13 mouse cellular contexts compared by ENCODE assay signal in genomic region chr4:148518235-148518795, GRCm38 (mm10). TPM values are rescaled to one million over a fixed set of nuclear protein-coding genes. Genes with fewer than 3 reads are reported as not detected.
DNase-seq lines count a peak whose midpoint lies in the region; ATAC-seq lines count a peak whose summit lies in the region.
"Had no signal": no experiment of that assay in that cellular context is flagged by ENCODE, and none has a peak within 500 bp of the region (broad histone marks: within the 10 kb centered on the region; RNA-seq: fewer than 3 reads in every experiment).

No protein-coding gene starts in this region.

- no peak overlapping the region for H3K4me3 ChIP-seq in embryonic facial prominence, embryonic 15.5 days (replicated peaks)
- H3K4me3 ChIP-seq in hindbrain, embryonic 15.5 days, result no peak overlapping the region
- H3K4me3 ChIP-seq in neural tube, embryonic 14.5 days (ENCODE audit: low read depth, low read length), result no peak overlapping the region
- H3K4me3 ChIP-seq: layer of hippocampus, adult 2 months had no signal

- ATAC-seq in embryonic facial prominence, embryonic 15.5 days (ENCODE audit: insufficient number of reproducible peaks, low FRiP score, low TSS enrichment, low read depth), result no peak; the same call in 1 of the 2 replicates
- ATAC-seq in hindbrain, embryonic 15.5 days (ENCODE audit: low FRiP score, low read depth), result peak; percentile 57
- ATAC-seq in neural tube, embryonic 14.5 days (ENCODE audit: low read depth), result no peak
- ATAC-seq: inflammation-experienced regulatory T-cells, adult 6 months had no signal

- H3K9ac ChIP-seq in embryonic facial prominence, embryonic 15.5 days, result no peak overlapping the region
- H3K9ac ChIP-seq in hindbrain, embryonic 15.5 days, result no peak overlapping the region
- no peak overlapping the region for H3K9ac ChIP-seq in neural tube, embryonic 14.5 days (replicated peaks; ENCODE audit: low read depth, low read length)

- H3K9me3 ChIP-seq in embryonic facial prominence, embryonic 15.5 days (replicated peaks), result no peaks in the 10 kb centered on the region
- H3K9me3 ChIP-seq in hindbrain, embryonic 15.5 days, result no peaks in the 10 kb centered on the region
- no peaks in the 10 kb centered on the region for H3K9me3 ChIP-seq in neural tube, embryonic 14.5 days (ENCODE audit: control insufficient read depth, low read length)

- H3K27ac ChIP-seq in embryonic facial prominence, embryonic 15.5 days (replicated peaks), result peak overlapping the region; percentile 44; the same call in 1 of the 2 replicates
- H3K27ac ChIP-seq in hindbrain, embryonic 15.5 days (replicated peaks), result peak overlapping the region; percentile 49; the same call in 1 of the 2 replicates
- H3K27ac ChIP-seq in neural tube, embryonic 14.5 days (ENCODE audit: low read depth, low read length), result peak overlapping the region; percentile 48; the same call in 1 of the 2 replicates
- H3K27ac ChIP-seq: layer of hippocampus, adult 2 months had no signal

- no peaks in the 10 kb centered on the region for H3K27me3 ChIP-seq in embryonic facial prominence, embryonic 15.5 days
- H3K27me3 ChIP-seq in hindbrain, embryonic 15.5 days, result no peaks in the 10 kb centered on the region
- H3K27me3 ChIP-seq in neural tube, embryonic 14.5 days (ENCODE audit: control insufficient read depth, insufficient read depth, low read length), result no peaks in the 10 kb centered on the region

- 0 out of 2 replicates have a peak, but pooled peaks cover 4% of the 10 kb centered on the region for H3K4me1 ChIP-seq in embryonic facial prominence, embryonic 15.5 days
- H3K4me1 ChIP-seq in hindbrain, embryonic 15.5 days (replicated peaks), result peaks cover 15% of the 10 kb centered on the region
- H3K4me1 ChIP-seq in neural tube, embryonic 14.5 days (ENCODE audit: control insufficient read depth, insufficient read depth, low read length), result no peaks in the 10 kb centered on the region

- H3K4me2 ChIP-seq in embryonic facial prominence, embryonic 15.5 days (replicated peaks), result no peak overlapping the region
- H3K4me2 ChIP-seq in hindbrain, embryonic 15.5 days, result no peak overlapping the region
- H3K4me2 ChIP-seq in neural tube, embryonic 14.5 days (ENCODE audit: low read depth, low read length), result no peak overlapping the region

- DNase-seq in left cerebral cortex, adult 18-20 months (ENCODE audit: low spot score in 2 of 2), result peak; percentile 23 to 47
- DNase-seq in left cerebral cortex, adult 8-10 months (ENCODE audit: low spot score in 2 of 2), result no peak
- no peak for DNase-seq in spleen, adult 18-20 months
- DNase-seq in layer of hippocampus, postnatal 36 days, result no peak
- DNase-seq: gastrocnemius, postnatal 14 days; thymus, adult 18-20 months had no signal

- H3K36me3 ChIP-seq in embryonic facial prominence, embryonic 15.5 days, result peaks cover 75% of the 10 kb centered on the region
- peaks cover 57% of the 10 kb centered on the region for H3K36me3 ChIP-seq in hindbrain, embryonic 15.5 days
- H3K36me3 ChIP-seq in neural tube, embryonic 14.5 days (ENCODE audit: control insufficient read depth, insufficient read depth, low read length), result peaks cover 33% of the 10 kb centered on the region

- 42% methylated on average over 5 of the region's 5 CpGs for WGBS in embryonic facial prominence, embryonic 15.5 days
- 22% methylated on average over 5 of the region's 5 CpGs for WGBS in hindbrain, embryonic 15.5 days
- 28% methylated on average over 5 of the region's 5 CpGs for WGBS in neural tube, embryonic 14.5 days

RNA-seq across cellular contexts. Expression of gene Angptl7, which starts 18.1 kb away (rescaled TPM):
- under 1 TPM; 0.61 to 0.77 TPM for total RNA-seq in left cerebral cortex, adult 18-20 months (2021)
- under 1 TPM; 0.50 to 0.84 (median 0.73) TPM for total RNA-seq in left cerebral cortex, adult 8-10 months (2022)
- polyA plus RNA-seq in embryonic facial prominence, embryonic 15.5 days (2015; fragmentation: Nextera tagmentation; extraction: Ambion mirVana), result 4.8 and 7.7 TPM in 2 replicates
- polyA plus RNA-seq in hindbrain, embryonic 15.5 days (2015; fragmentation: Nextera tagmentation; extraction: Ambion mirVana), result 0.44 and 0.50 TPM in 2 replicates
- polyA plus RNA-seq in neural tube, embryonic 14.5 days (2014; fragmentation: Nextera tagmentation; extraction: Ambion mirVana), result 0.24 and 0.44 TPM in 2 replicates
- total RNA-seq in layer of hippocampus, postnatal 36 days (2021), result under 1 TPM in 1 of 2 experiments, not detected in 1; 0.28 TPM
- total RNA-seq: neutrophil, adult 5-6 weeks had no signal
- polyA plus RNA-seq: small intestine, adult 2 months had no signal

RNA-seq across cellular contexts. Expression of gene Exosc10, which starts 39.9 kb away (rescaled TPM):
- 10 to 100 TPM; 47.1 to 47.2 TPM for total RNA-seq in left cerebral cortex, adult 18-20 months (2021)
- total RNA-seq in left cerebral cortex, adult 8-10 months (2022), result 10 to 100 TPM; 47.1 to 49.6 (median 48.2) TPM
- 82.7 and 87.6 TPM in 2 replicates for polyA plus RNA-seq in embryonic facial prominence, embryonic 15.5 days (2015; fragmentation: Nextera tagmentation; extraction: Ambion mirVana)
- 88.5 and 91.7 TPM in 2 replicates for polyA plus RNA-seq in hindbrain, embryonic 15.5 days (2015; fragmentation: Nextera tagmentation; extraction: Ambion mirVana)
- 89.1 and 97.9 TPM in 2 replicates for polyA plus RNA-seq in neural tube, embryonic 14.5 days (2014; fragmentation: Nextera tagmentation; extraction: Ambion mirVana)
- total RNA-seq in layer of hippocampus, postnatal 36 days (2021), result 10 to 100 TPM; 50.5 to 52.7 TPM

Comparison
In these comparisons a context has a peak if more than half of its experiments do, and no peak if none do; other contexts are left out.
1. DNase-seq: peak in left cerebral cortex, adult 18-20 months (2 of 2); none in left cerebral cortex, adult 8-10 months (0 of 2), spleen, adult 18-20 months (0 of 2) and layer of hippocampus, postnatal 36 days (0 of 2).
2. Peak in every context shown above with its lines, with median percentiles within 50 percentile points of each other: H3K27ac ChIP-seq.